Mouse (Mus musculus) small intestine, adult 2 months (tissue): ENCODE data around the gene Mroh2a.

ENCODE experiments used
- CTCF ChIP-seq: fragments of 200-500 bp; IDR thresholded peaks from 2 replicates; pipeline ENCODE4 v1.5.1; 2012; ENCODE audit warnings: low read depth, mild to moderate bottlenecking, control low read depth, inconsistent platforms, low read length, moderate library complexity, mixed read lengths; ENCODE audit not compliant: insufficient replicate concordance, insufficient read length; ENCODE audit errors: extremely low read depth
- POLR2A ChIP-seq: fragments of 200-500 bp; IDR thresholded peaks from 2 replicates; pipeline ENCODE4 v1.6.1; 2012; ENCODE audit warnings: low read depth, mild to moderate bottlenecking, control low read depth, inconsistent platforms, low read length, moderate library complexity

GRCm38 (mm10) chr1:88283376-88284227, 56.8 kb downstream of the Mroh2a start:
- TF ChIP-seq CTCF (no peak), POLR2A (no peak)
